Mouse (Mus musculus) lung, embryonic 15.5 days (tissue): ENCODE measurements around the gene Fgfr2. TPM values are rescaled to one million over a fixed set of nuclear protein-coding genes. Genes with fewer than 3 reads are reported as not detected.
A peak's percentile ranks its signal among the peaks of the same experiment; 100 is the strongest.

Experiments
- ATAC-seq: fragments of 200-750 bp; cut with Nextera tagmentation; 2 replicates; pipeline ENCODE4 v1.8.0; 2017; ENCODE audit warnings: moderate number of reproducible peaks, borderline replicate concordance; ENCODE audit not compliant: low FRiP score, low TSS enrichment; ENCODE audit errors: extremely low read depth
- H3K27ac ChIP-seq: fragments of 300-500 bp; sonication (generic); 2 replicates; pipeline ENCODE4 v1.5.1; 2015; ENCODE audit warnings: moderate library complexity, mild to moderate bottlenecking, inconsistent platforms
- H3K27me3 ChIP-seq: fragments of 300-500 bp; sonication (generic); 2 replicates; pipeline ENCODE4 v1.6.1; 2015; ENCODE audit warnings: inconsistent platforms
- H3K36me3 ChIP-seq: fragments of 300-500 bp; sonication (generic); 2 replicates; pipeline ENCODE4 v1.6.1; 2015; ENCODE audit warnings: inconsistent platforms
- H3K4me1 ChIP-seq: fragments of 300-500 bp; sonication (generic); 2 replicates; pipeline ENCODE4 v1.6.1; 2015; ENCODE audit warnings: inconsistent platforms
- H3K4me2 ChIP-seq: fragments of 300-500 bp; sonication (generic); 2 replicates; pipeline ENCODE4 v1.6.1; 2015; ENCODE audit warnings: inconsistent platforms, mild to moderate bottlenecking, moderate library complexity
- H3K4me3 ChIP-seq: fragments of 300-500 bp; sonication (generic); 2 replicates; pipeline ENCODE4 v1.5.1; 2015; ENCODE audit warnings: mild to moderate bottlenecking, inconsistent platforms
- H3K9ac ChIP-seq: fragments of 300-500 bp; sonication (generic); 2 replicates; pipeline ENCODE4 v1.6.1; 2015; ENCODE audit warnings: inconsistent platforms
- H3K9me3 ChIP-seq: fragments of 300-500 bp; sonication (generic); 2 replicates; pipeline ENCODE4 v1.6.1; 2016; ENCODE audit warnings: inconsistent platforms
- WGBS: fragments of 180-500 bp; shearing (Covaris S2); methylation state at CpG from one replicate; pipeline ENCODE4 v1.1.7; 2015; 5-methylcytosine and 5-hydroxymethylcytosine counted together
- polyA plus RNA-seq: library from polyadenylated mRNA; unstranded; fragments of >200 nt; fragmentation: Nextera tagmentation; extraction: Ambion mirVana; gene quantifications from 2 replicates; pipeline ENCODE4 v1.2.1, GENCODE M21; 2015

The Fgfr2 gene
- polyA plus RNA-seq, 1 experiment from 2014 or later: 160 TPM

GRCm38 (mm10) chr7:132759405-132759891 is 363.7 kb downstream of the Fgfr2 start:
- Histone ChIP-seq H3K27ac (no peak overlapping the region), H3K9ac (no peak overlapping the region), H3K27me3 (no peaks in the 10 kb centered on the region), H3K36me3 (peaks cover 25% of the 10 kb centered on the region), H3K9me3 (no peaks in the 10 kb centered on the region), H3K4me3 (no peak overlapping the region), H3K4me1 (peaks cover 6% of the 10 kb centered on the region), H3K4me2 (no peak overlapping the region)
- no peak for ATAC-seq
- WGBS: 94% methylated on average over 22 of the region's 22 CpGs

DNA sequence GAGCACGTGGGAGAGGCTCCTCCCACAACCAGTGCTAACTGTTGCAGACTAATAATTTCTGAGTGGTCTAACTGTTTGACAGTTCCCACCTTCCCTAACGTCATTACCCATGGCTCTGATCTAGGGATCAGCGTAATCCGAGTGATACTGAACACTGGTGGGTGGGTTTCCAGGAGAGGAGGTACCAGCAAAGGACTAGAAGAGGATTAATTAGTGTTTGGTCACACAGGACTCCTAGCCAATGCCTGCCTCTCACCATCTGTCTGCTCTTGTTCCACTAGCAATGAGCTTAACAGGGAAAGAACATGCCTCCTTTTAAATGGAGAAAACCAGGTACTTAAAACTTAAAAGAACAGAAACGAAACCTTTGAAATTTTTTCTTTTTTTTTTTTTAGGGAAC is 364.3 kb downstream of the Fgfr2 start:
- Histone ChIP-seq H3K27me3 (no peaks in the 10 kb centered on the region), H3K4me1 (peaks cover 9% of the 10 kb centered on the region), H3K4me3 (no peak overlapping the region), H3K9ac (no peak overlapping the region), H3K27ac (no peak overlapping the region), H3K9me3 (no peaks in the 10 kb centered on the region), H3K4me2 (no peak overlapping the region), H3K36me3 (peaks cover 25% of the 10 kb centered on the region)
- ATAC-seq: no peak
- WGBS: 64% methylated on average over 5 of the region's 5 CpGs

- Histone ChIP-seq H3K9ac (no peak overlapping the region), H3K4me1 (peaks cover 19% of the 10 kb centered on the region), H3K27me3 (no peaks in the 10 kb centered on the region), H3K27ac (no peak overlapping the region), H3K4me2 (no peak overlapping the region), H3K4me3 (no peak overlapping the region), H3K36me3 (peaks cover 25% of the 10 kb centered on the region), H3K9me3 (no peaks in the 10 kb centered on the region)
- no peak for ATAC-seq
- WGBS: 81% methylated on average over 5 of the region's 5 CpGs
Observed at GRCm38 (mm10) chr7:132756325-132756724, 366.8 kb downstream of the Fgfr2 start.

- Histone ChIP-seq H3K4me1 (peaks cover 20% of the 10 kb centered on the region), H3K27me3 (no peaks in the 10 kb centered on the region), H3K27ac (no peak overlapping the region), H3K4me2 (no peak overlapping the region), H3K36me3 (peaks cover 20% of the 10 kb centered on the region), H3K9me3 (no peaks in the 10 kb centered on the region), H3K4me3 (no peak overlapping the region), H3K9ac (no peak overlapping the region)
- WGBS: 51% methylated on average over 3 of the region's 3 CpGs
- ATAC-seq: no peak
Observed at GRCm38 (mm10) chr7:132754389-132754750, 368.8 kb downstream of the Fgfr2 start.

- Histone ChIP-seq H3K4me2 (no peak overlapping the region), H3K36me3 (peaks cover 14% of the 10 kb centered on the region; the same call in 1 of the 2 replicates), H3K27ac (no peak overlapping the region), H3K27me3 (no peaks in the 10 kb centered on the region), H3K9me3 (no peaks in the 10 kb centered on the region), H3K4me1 (peaks cover 20% of the 10 kb centered on the region), H3K9ac (no peak overlapping the region), H3K4me3 (no peak overlapping the region)
- 54% methylated on average over 4 of the region's 4 CpGs for WGBS
- ATAC-seq: no peak
Observed at GRCm38 (mm10) chr7:132753518-132754388, 369.4 kb downstream of the Fgfr2 start.

DNA sequence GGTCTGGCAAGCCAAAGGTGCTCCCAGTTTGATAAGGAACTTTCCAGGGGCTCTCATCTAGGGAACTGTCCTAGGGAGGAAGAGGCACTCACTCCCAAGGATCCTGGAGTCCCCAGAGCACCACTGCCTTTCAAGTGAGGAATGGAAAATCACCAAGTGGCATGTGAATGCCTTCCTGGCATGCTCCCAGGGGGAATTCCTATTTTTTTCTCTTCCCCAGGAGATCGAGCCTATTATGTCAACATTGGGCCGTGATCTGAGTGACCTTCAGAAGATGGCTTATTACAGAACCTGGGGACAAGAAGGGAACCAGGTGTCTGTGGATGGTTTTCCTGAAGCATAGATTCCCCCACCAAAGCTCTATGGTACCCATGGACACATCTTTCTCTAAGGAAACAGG is 371.4 kb downstream of the Fgfr2 start:
- Histone ChIP-seq H3K27ac (peak overlapping the region; percentile 35; the same call in 1 of the 2 replicates), H3K4me3 (no peak overlapping the region), H3K4me2 (no peak overlapping the region), H3K9ac (no peak overlapping the region), H3K9me3 (no peaks in the 10 kb centered on the region), H3K4me1 (peaks cover 20% of the 10 kb centered on the region), H3K27me3 (no peaks in the 10 kb centered on the region), H3K36me3 (peaks cover 3% of the 10 kb centered on the region; the same call in 1 of the 2 replicates)
- ATAC-seq: no peak
- WGBS: 18% methylated on average over 2 of the region's 2 CpGs

DNA sequence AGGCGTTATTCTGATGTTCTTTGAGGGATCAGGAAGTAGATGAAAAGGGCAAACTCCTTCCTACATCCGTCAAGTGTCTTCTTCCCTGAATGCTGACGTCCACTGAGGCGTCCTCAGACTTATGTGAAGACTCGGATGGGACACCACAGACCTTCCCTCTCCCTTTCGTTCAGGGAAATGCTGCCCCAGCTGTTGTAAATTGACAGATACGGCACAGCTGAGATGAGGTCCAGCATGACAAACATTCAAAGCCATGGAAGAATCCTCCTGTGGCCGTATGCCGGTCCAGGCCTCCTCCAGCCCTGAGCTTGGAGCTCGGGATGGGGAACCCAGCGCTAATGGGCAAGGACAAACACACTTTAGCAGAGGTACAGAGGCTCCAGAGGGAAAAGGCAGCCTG is 373.6 kb downstream of the Fgfr2 start:
- no peak overlapping the region for H3K4me3 ChIP-seq
- H3K4me1 ChIP-seq: peaks cover 14% of the 10 kb centered on the region
- 84% methylated on average over 11 of the region's 11 CpGs for WGBS
- no peaks in the 10 kb centered on the region for H3K27me3 ChIP-seq
- H3K27ac ChIP-seq: no peak overlapping the region
- no peak overlapping the region for H3K9ac ChIP-seq
- no peak overlapping the region for H3K4me2 ChIP-seq
- no peaks in the 10 kb centered on the region for H3K9me3 ChIP-seq
- peaks cover 3% of the 10 kb centered on the region; the same call in 1 of the 2 replicates for H3K36me3 ChIP-seq
- no peak for ATAC-seq

DNA sequence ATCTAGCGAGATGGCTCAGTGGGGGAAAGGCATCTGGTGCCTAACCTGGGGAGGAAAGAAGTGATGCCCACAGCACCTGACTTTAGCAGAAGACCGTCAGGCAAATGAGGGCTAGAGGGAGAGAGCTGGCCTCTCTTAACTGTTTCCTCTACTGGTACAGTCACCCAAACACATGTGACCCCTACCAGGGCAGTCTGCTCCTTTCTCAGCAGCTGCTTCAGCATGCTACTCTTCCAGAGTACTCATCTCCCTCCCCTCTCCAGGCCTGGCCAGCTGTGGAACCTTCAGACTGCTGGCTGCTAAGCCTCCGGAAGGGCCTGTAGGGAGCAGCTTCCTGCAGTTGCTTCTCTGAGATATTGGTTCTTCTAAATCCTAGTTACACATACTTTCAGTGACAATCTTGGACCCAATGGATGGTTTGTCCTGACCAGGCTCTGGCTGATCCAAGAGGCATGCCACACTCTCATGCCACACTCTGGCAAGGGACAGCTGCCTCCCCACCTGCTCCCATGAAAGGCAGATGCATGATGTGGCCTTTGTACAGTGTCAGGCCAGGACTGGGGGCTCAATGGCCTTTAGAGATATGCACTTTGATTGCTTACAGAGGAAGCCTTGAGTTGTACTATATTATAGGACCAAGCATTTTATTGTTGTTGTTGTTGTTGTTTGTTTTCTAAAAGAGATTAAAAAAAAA is 374.9 kb downstream of the Fgfr2 start:
- Histone ChIP-seq H3K9me3 (no peaks in the 10 kb centered on the region), H3K4me1 (peaks cover 10% of the 10 kb centered on the region), H3K27ac (no peak overlapping the region), H3K36me3 (peaks cover 3% of the 10 kb centered on the region; the same call in 1 of the 2 replicates), H3K4me2 (no peak overlapping the region), H3K27me3 (no peaks in the 10 kb centered on the region), H3K9ac (no peak overlapping the region), H3K4me3 (no peak overlapping the region)
- 70% methylated on average over 3 of the region's 3 CpGs for WGBS
- no peak for ATAC-seq

DNA sequence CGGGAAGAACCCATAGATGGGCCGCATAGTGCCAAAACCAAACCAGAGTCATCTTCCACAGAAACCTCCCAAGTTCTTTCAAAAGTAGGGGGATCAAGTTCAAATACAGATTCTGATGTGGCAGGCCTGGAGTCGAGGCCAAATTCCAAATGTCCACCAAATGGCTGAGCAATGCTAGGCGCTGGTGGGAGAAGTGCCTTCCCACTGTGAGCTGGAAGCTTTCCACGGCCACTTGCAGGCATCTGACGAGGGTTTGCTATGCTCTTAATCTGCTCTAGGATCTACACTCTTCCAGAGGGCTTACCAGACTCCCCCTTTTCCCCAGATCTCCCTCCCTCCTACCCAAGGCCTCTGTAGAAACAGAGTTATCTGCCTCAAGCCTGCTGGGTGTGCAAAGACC is 376.1 kb downstream of the Fgfr2 start:
- 70% methylated on average over 6 of the region's 6 CpGs for WGBS
- H3K27me3 ChIP-seq: no peaks in the 10 kb centered on the region
- H3K9me3 ChIP-seq: no peaks in the 10 kb centered on the region
- ATAC-seq: no peak
- H3K36me3 ChIP-seq: peaks cover 3% of the 10 kb centered on the region; the same call in 1 of the 2 replicates
- no peak overlapping the region for H3K4me2 ChIP-seq
- H3K9ac ChIP-seq: no peak overlapping the region
- H3K27ac ChIP-seq: no peak overlapping the region
- H3K4me3 ChIP-seq: no peak overlapping the region
- peaks cover 8% of the 10 kb centered on the region for H3K4me1 ChIP-seq

DNA sequence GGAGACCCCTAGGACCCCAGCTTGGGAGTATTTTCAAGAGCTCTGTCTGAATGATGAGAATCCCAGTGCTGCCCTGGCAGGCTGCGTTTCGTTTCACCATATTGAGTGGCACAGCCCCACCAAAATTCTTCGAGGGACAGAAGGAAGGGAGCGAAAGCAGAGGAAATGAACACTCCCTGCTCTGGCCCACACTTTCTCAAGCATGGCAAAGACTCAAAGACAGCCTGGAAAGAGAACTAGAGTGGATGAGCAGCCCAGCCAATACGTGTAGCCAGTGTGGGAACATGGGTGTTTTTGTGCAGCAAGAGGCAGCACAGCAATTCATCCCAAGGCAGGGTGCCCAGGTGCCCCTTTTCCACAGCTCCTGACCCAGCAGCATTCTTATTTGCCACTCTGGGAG is 380.2 kb downstream of the Fgfr2 start:
- ATAC-seq: no peak
- WGBS: 80% methylated on average over 5 of the region's 5 CpGs
- Histone ChIP-seq H3K27me3 (no peaks in the 10 kb centered on the region), H3K4me1 (no peaks in the 10 kb centered on the region), H3K36me3 (peaks cover 3% of the 10 kb centered on the region; the same call in 1 of the 2 replicates), H3K9me3 (no peaks in the 10 kb centered on the region), H3K27ac (no peak overlapping the region), H3K4me3 (no peak overlapping the region), H3K9ac (no peak overlapping the region), H3K4me2 (no peak overlapping the region)

GRCm38 (mm10) chr7:132739829-132740228 is 383.3 kb downstream of the Fgfr2 start:
- Histone ChIP-seq H3K36me3 (no peaks in the 10 kb centered on the region), H3K9ac (no peak overlapping the region), H3K4me1 (peaks cover 16% of the 10 kb centered on the region), H3K4me2 (no peak overlapping the region), H3K4me3 (no peak overlapping the region), H3K27me3 (no peaks in the 10 kb centered on the region), H3K27ac (no peak overlapping the region), H3K9me3 (no peaks in the 10 kb centered on the region)
- 58% methylated on average over 6 of the region's 6 CpGs for WGBS
- ATAC-seq: no peak

DNA sequence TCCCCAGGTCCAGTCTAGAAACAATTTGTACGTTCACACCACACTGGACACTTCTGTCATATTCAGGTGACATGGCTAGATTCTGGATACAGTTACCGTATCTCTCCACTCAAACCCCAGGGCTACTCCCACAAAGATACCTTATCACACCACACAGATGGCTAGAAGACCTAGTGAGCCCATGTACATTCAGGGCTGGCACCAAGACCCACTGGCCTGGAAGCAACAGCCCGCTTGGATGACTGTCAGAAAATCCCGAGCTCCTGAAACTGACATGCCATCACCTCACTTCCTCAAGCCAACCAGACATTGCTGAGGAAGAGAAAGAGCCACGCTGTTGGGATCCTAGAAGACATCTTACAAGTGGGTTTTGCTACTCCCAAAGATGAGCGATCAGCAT is 384.3 kb downstream of the Fgfr2 start:
- Histone ChIP-seq H3K9ac (no peak overlapping the region), H3K36me3 (no peaks in the 10 kb centered on the region; the same call in 1 of the 2 replicates), H3K4me2 (no peak overlapping the region), H3K9me3 (no peaks in the 10 kb centered on the region), H3K4me1 (peaks cover 16% of the 10 kb centered on the region), H3K27me3 (no peaks in the 10 kb centered on the region), H3K27ac (no peak overlapping the region), H3K4me3 (no peak overlapping the region)
- WGBS: 88% methylated on average over 6 of the region's 6 CpGs
- ATAC-seq: no peak
